Mouse (Mus musculus) large intestine, adult 2 months (tissue): Measurements from ENCODE around the gene Wdr45. TPM values are rescaled to one million over a fixed set of nuclear protein-coding genes. Genes with fewer than 3 reads are reported as not detected.
A peak's percentile ranks its signal among the peaks of the same experiment; 100 is the strongest.

Source experiments
- DNase-seq: peaks from one replicate; pipeline ENCODE4 v3.0.0-alpha.2; 2012; ENCODE audit warnings: low read depth, low spot score
- WGBS: fragments of 180-500 bp; shearing (Covaris S2); methylation state at CpG from one replicate; pipeline ENCODE4 v1.1.7; 2018; 5-methylcytosine and 5-hydroxymethylcytosine counted together
- polyA plus RNA-seq: library from polyadenylated mRNA; depleted of rRNA; stranded (reverse); fragments of >200 nt; gene quantifications from 2 replicates; pipeline ENCODE4 v1.2.3, GENCODE M21; 2012; rRNA removed

The Wdr45 gene
- polyA plus RNA-seq, 1 experiment, result 27.0 TPM

DNA sequence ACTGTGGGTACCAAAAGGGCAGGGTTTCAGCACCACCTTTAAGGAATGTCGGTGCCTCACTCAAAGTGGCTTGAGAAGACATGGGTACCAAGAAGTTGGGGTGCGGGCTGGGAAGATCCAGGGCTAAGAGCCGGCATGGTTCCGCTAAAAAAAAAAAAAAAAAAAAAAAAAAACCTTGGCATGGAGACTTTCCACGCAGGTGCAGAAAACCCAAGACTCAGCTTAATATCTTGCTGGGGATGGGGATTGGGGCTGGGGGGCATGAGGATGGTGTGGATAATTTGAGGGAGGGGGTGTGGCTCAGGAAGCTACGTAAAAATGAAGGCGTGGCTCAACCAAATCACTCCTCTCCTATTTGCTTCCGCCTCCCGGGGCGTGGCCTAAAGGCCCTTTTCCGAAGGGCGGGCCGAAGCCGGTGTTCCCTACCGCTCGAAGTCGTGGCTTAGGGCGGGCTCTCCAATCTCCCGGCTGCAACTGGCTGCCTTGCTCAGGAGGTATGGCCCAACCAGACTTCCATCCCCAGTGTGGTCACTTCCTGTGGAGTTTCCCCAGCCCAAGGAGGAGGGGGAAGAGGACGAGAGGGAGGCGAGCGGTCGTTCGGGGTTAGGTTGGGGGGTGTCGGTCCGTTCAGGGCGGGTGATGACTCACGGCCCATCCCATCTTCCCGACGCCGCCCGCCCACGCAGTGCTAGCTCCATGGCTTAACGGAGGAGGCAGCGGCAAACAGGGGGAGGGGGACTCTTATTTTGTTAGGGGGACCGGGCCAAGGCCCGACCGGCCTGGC is 48.2 kb downstream of the Wdr45 start, which contains the start of gene Tfe3:
TSS of gene Tfe3 (plus strand) at position 424 of the 784 bp plus-strand sequence.
- WGBS, result 17% methylated on average over 38 of the region's 38 CpGs
- DNase-seq, result peak; percentile 70

DNA sequence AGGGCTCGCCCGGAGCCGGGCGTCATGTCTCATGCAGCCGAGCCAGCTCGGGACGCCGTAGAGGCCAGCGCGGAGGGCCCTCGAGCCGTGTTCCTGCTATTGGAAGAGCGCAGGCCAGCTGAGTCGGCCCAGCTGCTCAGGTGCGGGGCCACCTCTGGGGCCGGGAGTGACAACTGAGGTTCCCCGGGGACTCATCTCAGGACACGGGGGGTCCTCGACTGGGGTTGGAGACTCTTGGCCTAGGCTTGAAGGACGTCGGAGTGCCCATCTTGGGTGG is 48.7 kb downstream of the Wdr45 start:
- DNase-seq, result no peak
- 21% methylated on average over 21 of the region's 21 CpGs for WGBS

- no peak for DNase-seq
- WGBS, result 18% methylated on average over 22 of the region's 22 CpGs
Observed at GRCm38 (mm10) chrX:7763631-7764393, 49.7 kb downstream of the Wdr45 start.

- WGBS, result 35% methylated on average over 9 of the region's 9 CpGs
- no peak for DNase-seq
Observed at GRCm38 (mm10) chrX:7764657-7765280, 50.6 kb downstream of the Wdr45 start.

DNA sequence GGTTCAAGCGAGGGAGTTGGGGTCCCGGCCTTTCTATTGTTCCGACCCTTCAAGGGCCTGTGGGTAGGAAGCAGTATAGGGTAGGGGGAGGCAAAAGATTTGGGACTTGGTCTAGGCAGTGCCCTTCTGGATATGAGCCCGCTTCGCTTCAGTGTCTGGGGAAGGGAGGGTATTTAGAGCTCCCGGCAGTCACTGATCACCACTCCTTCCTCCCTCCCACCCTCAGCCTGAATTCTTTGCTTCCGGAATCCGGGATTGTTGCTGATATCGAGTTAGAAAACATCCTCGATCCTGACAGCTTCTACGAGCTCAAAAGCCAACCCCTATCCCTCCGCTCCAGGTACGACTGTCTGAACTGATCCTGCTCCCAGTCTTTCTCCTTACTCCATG is 51.1 kb downstream of the Wdr45 start:
- WGBS, result 33% methylated on average over 13 of the region's 13 CpGs
- no peak for DNase-seq

DNA sequence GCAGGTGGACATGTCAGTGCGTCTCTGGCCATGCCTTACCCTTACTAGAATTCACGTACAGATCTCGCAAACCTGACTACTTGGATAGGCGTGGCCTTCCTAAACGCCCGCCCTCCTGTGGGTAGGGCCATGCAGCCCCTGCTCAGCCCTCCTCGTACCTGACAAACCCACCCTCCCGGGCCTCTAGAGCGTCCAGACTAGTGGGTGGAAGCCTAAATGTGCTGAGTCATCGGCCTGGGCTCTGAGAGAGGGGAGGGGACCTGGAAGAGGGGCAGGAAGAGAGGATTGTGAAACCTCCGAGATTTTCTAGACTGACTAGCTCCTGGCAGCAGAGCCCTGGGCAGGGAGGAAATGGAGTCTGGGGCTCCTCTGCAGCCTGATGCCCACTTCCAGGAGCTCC is 51.6 kb downstream of the Wdr45 start:
- no peak for DNase-seq
- 23% methylated on average over 11 of the region's 11 CpGs for WGBS

DNA sequence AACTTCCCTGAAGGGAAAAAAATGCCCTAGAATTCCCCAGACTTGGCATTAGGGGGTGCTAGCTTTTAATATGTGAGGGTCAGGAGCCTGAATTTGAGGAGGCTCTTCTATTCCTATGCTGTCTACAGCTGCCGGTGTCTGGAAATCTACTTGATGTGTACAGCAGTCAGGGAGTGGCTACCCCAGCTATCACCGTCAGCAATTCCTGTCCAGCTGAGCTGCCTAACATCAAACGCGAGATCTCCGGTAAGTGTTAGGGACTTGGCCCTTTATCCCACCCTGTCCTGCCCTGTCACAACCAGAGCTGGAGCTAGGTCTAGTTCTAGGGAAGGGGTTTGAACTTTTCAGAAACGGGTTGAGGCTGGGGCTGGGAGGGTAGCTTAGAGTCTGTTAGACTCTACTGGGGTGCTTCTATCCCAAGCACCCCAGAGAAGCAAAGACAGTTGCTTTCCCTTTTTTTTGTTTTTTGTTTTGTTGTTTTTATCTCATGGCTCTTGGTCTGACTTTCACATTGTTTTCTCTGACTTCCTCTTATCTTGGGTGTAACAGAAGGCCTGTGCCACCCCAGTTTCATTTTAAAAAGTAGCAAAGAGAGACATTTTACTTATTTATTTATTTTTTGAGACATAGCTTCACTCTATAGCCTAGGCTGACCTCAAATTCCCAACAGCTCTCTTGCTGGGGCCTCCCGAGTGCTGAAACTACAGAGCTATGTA is 55.3 kb downstream of the Wdr45 start:
- DNase-seq, result no peak
- 89% methylated on average over 7 of the region's 7 CpGs for WGBS

DNA sequence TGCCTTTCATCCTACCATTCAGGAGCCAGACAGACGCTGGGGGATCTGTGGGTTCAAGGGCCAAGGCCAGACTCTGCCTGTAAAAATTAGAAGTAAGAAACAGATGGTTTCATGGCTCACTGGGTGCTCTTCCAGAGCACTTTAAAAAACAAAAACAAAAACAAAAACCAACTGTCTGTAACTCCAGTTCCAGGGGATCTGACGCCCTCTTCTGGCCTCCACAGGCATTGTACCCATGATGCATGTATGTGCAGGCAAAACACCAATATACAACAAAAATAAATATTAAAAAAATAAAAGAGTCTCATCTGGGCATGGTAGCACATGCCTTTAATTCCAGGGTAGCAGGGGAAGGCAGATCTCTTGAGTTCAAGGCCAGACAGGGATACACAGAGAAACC is 58.6 kb downstream of the Wdr45 start:
- DNase-seq, result no peak
- 40% methylated on average over 2 of the region's 2 CpGs for WGBS

DNA sequence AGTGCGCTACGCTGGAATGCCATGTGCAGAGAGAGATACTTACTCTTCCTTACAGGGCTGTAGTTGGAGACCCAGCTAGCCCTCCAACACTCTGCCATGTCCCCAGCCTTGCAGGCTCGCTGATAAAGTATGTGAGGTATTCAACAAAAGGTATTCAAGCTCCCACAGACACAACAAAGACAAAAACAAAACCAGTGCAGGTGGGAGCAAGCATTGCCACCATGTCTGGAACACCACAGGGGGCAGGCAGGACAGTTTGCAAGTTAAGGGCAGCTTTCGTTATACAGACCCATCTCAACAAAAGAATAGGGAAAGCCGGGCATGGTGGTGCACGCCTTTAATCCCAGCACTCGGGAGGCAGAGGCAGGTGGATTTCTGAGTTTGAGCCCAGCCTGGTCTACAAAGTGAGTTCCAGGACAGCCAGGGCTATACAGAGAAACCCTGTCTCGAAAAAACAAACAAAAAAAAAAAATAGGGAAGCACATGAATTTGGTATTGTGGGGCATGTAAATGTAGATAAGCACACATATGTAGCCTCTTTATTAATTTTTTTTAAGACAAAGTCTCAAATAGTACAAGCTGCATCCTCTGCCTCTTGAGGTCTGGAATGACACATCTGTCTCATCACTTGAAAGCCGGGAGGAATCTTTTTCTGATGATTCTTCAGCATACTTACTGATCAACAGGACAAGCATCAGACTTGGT is 61.5 kb downstream of the Wdr45 start:
- WGBS, result 71% methylated on average over 9 of the region's 9 CpGs
- no peak for DNase-seq

DNA sequence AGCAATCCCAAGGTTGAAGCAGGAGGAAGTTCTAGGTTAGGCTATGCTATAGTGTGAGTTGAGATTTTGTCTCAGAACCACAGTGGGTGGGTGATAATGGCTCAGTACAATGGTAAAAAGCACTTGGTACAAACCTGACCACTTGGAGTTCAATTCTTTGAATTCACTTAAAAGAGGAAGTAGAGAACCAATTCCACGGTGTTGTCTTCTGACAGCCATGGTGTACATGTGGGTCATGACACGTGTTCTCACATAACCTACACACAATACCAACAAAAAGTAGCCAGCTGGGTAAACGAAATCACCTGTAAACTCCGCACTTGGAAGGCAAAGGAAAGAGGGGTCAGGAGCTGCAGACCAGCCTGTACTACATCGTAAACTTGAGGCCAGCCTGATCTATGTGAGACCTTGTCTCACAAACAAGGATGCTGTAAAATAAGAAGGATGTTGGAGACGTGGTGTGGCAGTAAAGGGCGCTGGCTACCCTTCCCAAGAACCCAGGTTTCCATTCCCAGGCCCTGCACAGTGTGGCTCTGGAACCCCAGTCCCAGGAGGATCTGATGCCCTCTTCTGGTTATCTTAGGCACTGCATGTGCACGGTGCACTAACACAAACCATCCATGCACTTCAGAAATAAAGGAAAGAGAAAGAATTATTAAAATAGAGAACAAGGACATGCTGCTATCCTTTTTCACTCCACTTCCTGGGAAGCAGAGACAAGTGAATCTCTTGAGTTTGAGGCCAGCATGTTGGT is 62.4 kb downstream of the Wdr45 start:
- no peak for DNase-seq
- 35% methylated on average over 8 of the region's 8 CpGs for WGBS

Other genes starting within 250 kb of the Wdr45 start
- gene Foxp3, start 140.7 kb upstream of the Wdr45 start, polyA plus RNA-seq, result 0.53 and 0.69 TPM in 2 replicates
- 0.60 and 1.8 TPM in 2 replicates for gene Ppp1r3f, start 140.1 kb upstream of the Wdr45 start, polyA plus RNA-seq
- gene Ccdc22, start 108.8 kb upstream of the Wdr45 start, polyA plus RNA-seq, result 13.0 TPM in 2 replicates
- 0.01 TPM in 2 replicates for gene Cacna1f, start 107.2 kb upstream of the Wdr45 start, polyA plus RNA-seq
- 4.3 and 5.5 TPM in 2 replicates for gene Syp, start 75.9 kb upstream of the Wdr45 start, polyA plus RNA-seq
- 7.1 and 10.6 TPM in 2 replicates for gene Prickle3, start 57.1 kb upstream of the Wdr45 start, polyA plus RNA-seq
- gene Plp2, start 42.9 kb upstream of the Wdr45 start, polyA plus RNA-seq, result 278 and 316 TPM in 2 replicates
- 1.0 and 1.1 TPM in 2 replicates for gene Magix, start 33.1 kb upstream of the Wdr45 start, polyA plus RNA-seq
- 5.3 and 7.4 TPM in 2 replicates for gene Gpkow, start 17.2 kb upstream of the Wdr45 start, polyA plus RNA-seq
- gene Gm45208, start 7.9 kb downstream of the Wdr45 start, polyA plus RNA-seq, result 0.10 TPM in 1 of 2 replicates, not detected in the other
- gene Praf2, start 14.1 kb downstream of the Wdr45 start, polyA plus RNA-seq, result 28.5 and 28.9 TPM in 2 replicates
- gene Ccdc120, start 36.6 kb downstream of the Wdr45 start, polyA plus RNA-seq, result 10.2 and 20.5 TPM in 2 replicates
- 12.4 and 17.6 TPM in 2 replicates for gene Tfe3, start 48.2 kb downstream of the Wdr45 start, polyA plus RNA-seq
- 19.5 and 33.3 TPM in 2 replicates for gene Gripap1, start 75.4 kb downstream of the Wdr45 start, polyA plus RNA-seq
- 1.0 and 1.2 TPM in 2 replicates for gene Kcnd1, start 108.0 kb downstream of the Wdr45 start, polyA plus RNA-seq
- gene Otud5, start 127.0 kb downstream of the Wdr45 start, polyA plus RNA-seq, result 31.4 and 35.7 TPM in 2 replicates
- gene Pim2, start 163.9 kb downstream of the Wdr45 start, polyA plus RNA-seq, result 13.4 and 13.8 TPM in 2 replicates
- 118 and 125 TPM in 2 replicates for gene Slc35a2, start 169.7 kb downstream of the Wdr45 start, polyA plus RNA-seq
- 38.8 and 48.6 TPM in 2 replicates for gene Pqbp1, start 184.9 kb downstream of the Wdr45 start, polyA plus RNA-seq
- gene Timm17b, start 185.0 kb downstream of the Wdr45 start, polyA plus RNA-seq, result 38.0 and 40.1 TPM in 2 replicates
- gene Gm10491, start 193.5 kb downstream of the Wdr45 start, polyA plus RNA-seq, result not detected in 2 replicates
- gene Gm10490, start 195.2 kb downstream of the Wdr45 start, polyA plus RNA-seq, result not detected in 2 replicates
- gene Pcsk1n, start 205.5 kb downstream of the Wdr45 start, polyA plus RNA-seq, result 4.3 and 6.0 TPM in 2 replicates
- not detected in 2 replicates for gene Eras, start 214.3 kb downstream of the Wdr45 start, polyA plus RNA-seq
- 10.8 and 12.5 TPM in 2 replicates for gene Hdac6, start 233.6 kb downstream of the Wdr45 start, polyA plus RNA-seq